24 mouse cellular contexts compared by ENCODE assay signal in genomic region chr2:28173225-28174141, GRCm38 (mm10). TPM values are rescaled to one million over a fixed set of nuclear protein-coding genes. Genes with fewer than 3 reads are reported as not detected.
A peak's percentile ranks its signal among the peaks of the same experiment; 100 is the strongest.
DNase-seq lines count a peak whose midpoint lies in the region; ATAC-seq and TF ChIP-seq lines count a peak whose summit lies in the region.
"Had no signal": no experiment of that assay in that cellular context is flagged by ENCODE, and none has a peak within 500 bp of the region (broad histone marks: within the 10 kb centered on the region; RNA-seq: fewer than 3 reads in every experiment).

No protein-coding gene starts in this region.

- no peaks in the 10 kb centered on the region; the same call in 1 of the 2 replicates for H3K9me3 ChIP-seq in forebrain, embryonic 14.5 days (replicated peaks; ENCODE audit: control insufficient read depth, low read length)
- H3K9me3 ChIP-seq in forebrain, embryonic 11.5 days (ENCODE audit: control insufficient read depth, low read length), result no peaks in the 10 kb centered on the region
- H3K9me3 ChIP-seq in lung, embryonic 14.5 days (ENCODE audit: low read depth, low read length), result no peaks in the 10 kb centered on the region
- H3K9me3 ChIP-seq in liver, postnatal 0 days (ENCODE audit: low read length), result no peaks in the 10 kb centered on the region
- H3K9me3 ChIP-seq: forebrain, embryonic 15.5 days; hindbrain, embryonic 15.5 days; intestine, embryonic 15.5 days; limb, embryonic 15.5 days; liver, embryonic 15.5 days; midbrain, embryonic 13.5 days had no signal

- H3K4me1 ChIP-seq in forebrain, embryonic 14.5 days (ENCODE audit: control insufficient read depth, insufficient read depth, low read length), result no peaks in the 10 kb centered on the region
- H3K4me1 ChIP-seq in forebrain, embryonic 11.5 days (replicated peaks; ENCODE audit: control insufficient read depth, insufficient read depth, low read length), result no peaks in the 10 kb centered on the region
- H3K4me1 ChIP-seq in lung, embryonic 14.5 days (ENCODE audit: insufficient read depth), result no peaks in the 10 kb centered on the region
- H3K4me1 ChIP-seq in lung, adult 2 months (ENCODE audit: control insufficient read depth, insufficient read depth, low read length), result no peaks in the 10 kb centered on the region
- no peaks in the 10 kb centered on the region for H3K4me1 ChIP-seq in liver, postnatal 0 days (ENCODE audit: insufficient read depth)
- H3K4me1 ChIP-seq: forebrain, embryonic 15.5 days; heart, embryonic 12.5 days; intestine, embryonic 15.5 days; limb, embryonic 15.5 days; liver, embryonic 15.5 days; neural tube, embryonic 13.5 days had no signal

- no peak for ATAC-seq in forebrain, embryonic 14.5 days
- ATAC-seq in forebrain, embryonic 11.5 days (replicated peaks; ENCODE audit: low FRiP score), result no peak
- no peak for ATAC-seq in lung, embryonic 14.5 days (ENCODE audit: insufficient read depth)
- peak; percentile 77 to 86 for ATAC-seq in hematopoietic stem cell, adult 5-6 weeks (replicated peaks in 1 of 2; ENCODE audit: insufficient read depth in 1 of 2, low FRiP score in 2 of 2, low TSS enrichment in 1 of 2, low read depth in 1 of 2, poor library complexity in 2 of 2, severe bottlenecking in 2 of 2)
- no peak for ATAC-seq in liver, postnatal 0 days
- ATAC-seq: forebrain, embryonic 15.5 days; intestine, embryonic 15.5 days; midbrain, embryonic 13.5 days had no signal

- no peak for TF ChIP-seq CTCF in lung, embryonic 14.5 days (IDR thresholded peaks at IDR 0.05; ENCODE audit: low read depth)
- TF ChIP-seq CTCF in lung, adult 2 months (IDR thresholded peaks at IDR 0.05; ENCODE audit: insufficient read depth, low read length), result no peak
- TF ChIP-seq CTCF in liver, postnatal 0 days (IDR thresholded peaks at IDR 0.05; ENCODE audit: low read depth), result no peak

- no peak for TF ChIP-seq EP300 in liver, postnatal 0 days (IDR thresholded peaks at IDR 0.05; ENCODE audit: low read depth)

- peak; percentile 22 for DNase-seq in forebrain, embryonic 14.5 days (ENCODE audit: low spot score)
- no peak for DNase-seq in forebrain, embryonic 11.5 days (ENCODE audit: low spot score)
- DNase-seq in lung, embryonic 14.5 days, result peak; percentile 8
- no peak for DNase-seq in lung, adult 2 months
- peak; percentile 18 for DNase-seq in cerebellum, adult 9-11 months
- DNase-seq in liver, postnatal 0 days, result no peak
- no peak for DNase-seq in T-cell, adult 2 months (ENCODE audit: low spot score)
- DNase-seq: adrenal gland, postnatal 10 days; gastrocnemius, postnatal 14 days; heart, postnatal 14 days; kidney, adult 9 months; kidney, postnatal 36 days; spleen, adult 18-20 months; thymus, postnatal 36 days had no signal

- no peak overlapping the region for H3K27ac ChIP-seq in forebrain, embryonic 14.5 days (ENCODE audit: low read depth, low read length)
- H3K27ac ChIP-seq in forebrain, embryonic 11.5 days (ENCODE audit: low read depth, low read length), result no peak overlapping the region
- no peak overlapping the region for H3K27ac ChIP-seq in lung, embryonic 14.5 days (ENCODE audit: low read depth)
- H3K27ac ChIP-seq in liver, postnatal 0 days (ENCODE audit: low read depth), result no peak overlapping the region
- H3K27ac ChIP-seq: forebrain, embryonic 15.5 days; hindbrain, embryonic 15.5 days; intestine, embryonic 15.5 days; limb, embryonic 15.5 days; liver, embryonic 15.5 days; macrophage; midbrain, embryonic 13.5 days; neural tube, embryonic 13.5 days had no signal

- H3K36me3 ChIP-seq in forebrain, embryonic 14.5 days (ENCODE audit: control insufficient read depth, insufficient read depth, low read length), result no peaks in the 10 kb centered on the region
- H3K36me3 ChIP-seq in forebrain, embryonic 11.5 days (ENCODE audit: control insufficient read depth, insufficient read depth, low read length), result no peaks in the 10 kb centered on the region
- H3K36me3 ChIP-seq in lung, embryonic 14.5 days (ENCODE audit: insufficient read depth), result no peaks in the 10 kb centered on the region
- no peaks in the 10 kb centered on the region for H3K36me3 ChIP-seq in liver, postnatal 0 days (replicated peaks; ENCODE audit: insufficient read depth, low read length)
- H3K36me3 ChIP-seq: forebrain, embryonic 15.5 days; heart, embryonic 12.5 days; hindbrain, embryonic 15.5 days; intestine, embryonic 15.5 days; limb, embryonic 15.5 days; liver, embryonic 15.5 days; midbrain, embryonic 13.5 days; neural tube, embryonic 13.5 days had no signal

- no peak overlapping the region for H3K4me2 ChIP-seq in forebrain, embryonic 14.5 days (ENCODE audit: low read length)
- H3K4me2 ChIP-seq in forebrain, embryonic 11.5 days (ENCODE audit: low read depth, low read length, severe bottlenecking), result no peak overlapping the region
- H3K4me2 ChIP-seq in lung, embryonic 14.5 days, result no peak overlapping the region
- no peak overlapping the region for H3K4me2 ChIP-seq in liver, postnatal 0 days (ENCODE audit: low read depth, low read length)
- H3K4me2 ChIP-seq: forebrain, embryonic 15.5 days; heart, embryonic 12.5 days; hindbrain, embryonic 15.5 days; intestine, embryonic 15.5 days; limb, embryonic 15.5 days; liver, embryonic 15.5 days; midbrain, embryonic 13.5 days; neural tube, embryonic 13.5 days had no signal

- H3K4me3 ChIP-seq in forebrain, embryonic 14.5 days (ENCODE audit: low read depth, low read length), result no peak overlapping the region
- no peak overlapping the region for H3K4me3 ChIP-seq in forebrain, embryonic 11.5 days (ENCODE audit: low read depth, low read length)
- H3K4me3 ChIP-seq in lung, embryonic 14.5 days (ENCODE audit: low read depth, low read length), result no peak overlapping the region
- H3K4me3 ChIP-seq in lung, adult 2 months (replicated peaks; ENCODE audit: extremely low read depth, low read depth, low read length), result no peak overlapping the region
- no peak overlapping the region for H3K4me3 ChIP-seq in liver, postnatal 0 days (ENCODE audit: low read depth, low read length)
- H3K4me3 ChIP-seq: forebrain, embryonic 15.5 days; heart, embryonic 12.5 days; hindbrain, embryonic 15.5 days; intestine, embryonic 15.5 days; limb, embryonic 15.5 days; liver, embryonic 15.5 days; midbrain, embryonic 13.5 days; neural tube, embryonic 13.5 days had no signal

- 79% methylated on average over 11 of the region's 11 CpGs for whole genome bisulfite sequencing in forebrain, embryonic 14.5 days
- 84% methylated on average over 11 of the region's 11 CpGs for WGBS in forebrain, embryonic 11.5 days
- 61% methylated on average over 11 of the region's 11 CpGs for WGBS in lung, embryonic 14.5 days
- 42% methylated on average over 11 of the region's 11 CpGs for WGBS in lung, adult 2 months
- WGBS in liver, postnatal 0 days (ENCODE audit: insufficient replicate concordance), result 32% methylated on average over 11 of the region's 11 CpGs

- TF ChIP-seq POLR2A in lung, adult 2 months (IDR thresholded peaks at IDR 0.05; ENCODE audit: borderline replicate concordance, extremely low read depth, low read depth, low read length), result no peak

- no peaks in the 10 kb centered on the region for H3K27me3 ChIP-seq in forebrain, embryonic 14.5 days (replicated peaks; ENCODE audit: control insufficient read depth, insufficient read depth, low read length)
- H3K27me3 ChIP-seq in forebrain, embryonic 11.5 days (ENCODE audit: control insufficient read depth, insufficient read depth, low read length), result no peaks in the 10 kb centered on the region
- no peaks in the 10 kb centered on the region for H3K27me3 ChIP-seq in lung, embryonic 14.5 days (ENCODE audit: insufficient read depth, low read length)
- H3K27me3 ChIP-seq in liver, postnatal 0 days (ENCODE audit: insufficient read depth, low read length), result 0 out of 2 replicates have a peak, but pooled peaks cover 2% of the 10 kb centered on the region
- H3K27me3 ChIP-seq: forebrain, embryonic 15.5 days; hindbrain, embryonic 15.5 days; intestine, embryonic 15.5 days; limb, embryonic 15.5 days; midbrain, embryonic 13.5 days; neural tube, embryonic 13.5 days had no signal

- H3K9ac ChIP-seq in forebrain, embryonic 14.5 days (ENCODE audit: low read length), result no peak overlapping the region
- H3K9ac ChIP-seq in forebrain, embryonic 11.5 days (ENCODE audit: low read length), result no peak overlapping the region
- H3K9ac ChIP-seq in lung, embryonic 14.5 days, result no peak overlapping the region
- H3K9ac ChIP-seq in liver, postnatal 0 days (replicated peaks), result no peak overlapping the region
- H3K9ac ChIP-seq: forebrain, embryonic 15.5 days; heart, embryonic 12.5 days; hindbrain, embryonic 15.5 days; intestine, embryonic 15.5 days; limb, embryonic 15.5 days; liver, embryonic 15.5 days; midbrain, embryonic 13.5 days; neural tube, embryonic 13.5 days had no signal

RNA-seq across cellular contexts. Expression of gene Olfm1, which starts 19.3 kb away (rescaled TPM):
- 173 and 218 TPM in 2 replicates for polyA plus RNA-seq in forebrain, embryonic 14.5 days (2014; fragmentation: Nextera tagmentation; extraction: Ambion mirVana)
- polyA plus RNA-seq in forebrain, embryonic 11.5 days (2014; fragmentation: Nextera tagmentation; extraction: Ambion mirVana), result 38.2 and 44.1 TPM in 2 replicates
- 14.4 and 16.1 TPM in 2 replicates for polyA plus RNA-seq in lung, embryonic 14.5 days (2014; fragmentation: Nextera tagmentation; extraction: Ambion mirVana)
- polyA plus RNA-seq in lung, adult 2 months (2012; rRNA removed), result 33.7 TPM in 2 replicates
- 1.0 TPM in 1 of 2 replicates, not detected in the other for total RNA-seq in hematopoietic stem cell, adult 5-6 weeks (2017)
- 2.4 and 3.1 TPM in 2 replicates for polyA plus RNA-seq in liver, postnatal 0 days (2015; fragmentation: Nextera tagmentation; extraction: Ambion mirVana)

Comparison
In these comparisons a context has a peak if more than half of its experiments do, and no peak if none do; other contexts are left out.
1. DNase-seq: peak in forebrain, embryonic 14.5 days (single experiment), lung, embryonic 14.5 days (single experiment) and cerebellum, adult 9-11 months (single experiment); none in forebrain, embryonic 11.5 days (single experiment), lung, adult 2 months (single experiment), liver, postnatal 0 days (single experiment) and T-cell, adult 2 months (single experiment).
2. ATAC-seq: peak in hematopoietic stem cell, adult 5-6 weeks (2 of 2); none in forebrain, embryonic 14.5 days (single experiment), forebrain, embryonic 11.5 days (single experiment), lung, embryonic 14.5 days (single experiment) and liver, postnatal 0 days (single experiment).